Mouse (Mus musculus): Measurements from ENCODE around the gene Ism2. TPM values are rescaled to one million over a fixed set of nuclear protein-coding genes. Genes with fewer than 3 reads are reported as not detected.
"Not testable (repeated sequence)": the region's sequence is repeated elsewhere in the genome, so short reads cannot be mapped to it uniquely, and the experiment has no call there.

Gene Ism2
- polyA plus RNA-seq, 1 experiment: not detected

GRCm38 (mm10) chr12:87331908-87332307 lies 32.4 kb upstream of the Ism2 start:
- no peak overlapping the region for H3K27ac ChIP-seq (ENCODE audit: control insufficient read depth, insufficient read depth, low read depth, low read length, poor library complexity)
- 18% methylated on average over 5 of the region's 5 CpGs for WGBS
- no peak for TF ChIP-seq CTCF (IDR thresholded peaks at IDR 0.05; ENCODE audit: control insufficient read depth, insufficient read depth, low read length)
- no peak for TF ChIP-seq POLR2A (IDR thresholded peaks at IDR 0.05; ENCODE audit: borderline replicate concordance, control insufficient read depth, low read depth, low read length)
- H3K4me1 ChIP-seq (ENCODE audit: control insufficient read depth, insufficient read depth, low read length): peaks cover 3% of the 10 kb centered on the region; the same call in 1 of the 2 replicates
- no peak overlapping the region for H3K4me3 ChIP-seq (replicated peaks; ENCODE audit: control insufficient read depth, low read depth, low read length)

GRCm38 (mm10) chr12:87331053-87331456 lies 31.6 kb upstream of the Ism2 start:
- peak overlapping the region; percentile 23; the same call in 1 of the 2 replicates for H3K27ac ChIP-seq (ENCODE audit: control insufficient read depth, insufficient read depth, low read depth, low read length, poor library complexity)
- WGBS: 58% methylated on average over 6 of the region's 6 CpGs
- no peak overlapping the region for H3K4me3 ChIP-seq (replicated peaks; ENCODE audit: control insufficient read depth, low read depth, low read length)
- H3K4me1 ChIP-seq (ENCODE audit: control insufficient read depth, insufficient read depth, low read length): peaks cover 3% of the 10 kb centered on the region; the same call in 1 of the 2 replicates
- TF ChIP-seq CTCF (IDR thresholded peaks at IDR 0.05; ENCODE audit: control insufficient read depth, insufficient read depth, low read length): no peak
- TF ChIP-seq POLR2A (IDR thresholded peaks at IDR 0.05; ENCODE audit: borderline replicate concordance, control insufficient read depth, low read depth, low read length): no peak

GRCm38 (mm10) chr12:87330213-87330612 lies 30.7 kb upstream of the Ism2 start:
- Histone ChIP-seq H3K4me1 (ENCODE audit: control insufficient read depth, insufficient read depth, low read length) (peaks cover 3% of the 10 kb centered on the region; the same call in 1 of the 2 replicates), H3K4me3 (replicated peaks; ENCODE audit: control insufficient read depth, low read depth, low read length) (no peak overlapping the region), H3K27ac (ENCODE audit: control insufficient read depth, insufficient read depth, low read depth, low read length, poor library complexity) (no peak overlapping the region)
- 11% methylated on average over 2 of the region's 2 CpGs for WGBS
- TF ChIP-seq CTCF (IDR thresholded peaks at IDR 0.05; ENCODE audit: control insufficient read depth, insufficient read depth, low read length): no peak
- no peak for TF ChIP-seq POLR2A (IDR thresholded peaks at IDR 0.05; ENCODE audit: borderline replicate concordance, control insufficient read depth, low read depth, low read length)

- no peak overlapping the region for H3K27ac ChIP-seq (ENCODE audit: control insufficient read depth, insufficient read depth, low read depth, low read length, poor library complexity)
- 28% methylated on average over 4 of the region's 4 CpGs for WGBS
These were observed 28.5 kb upstream of the Ism2 start for GRCm38 (mm10) chr12:87328025-87328424.

GRCm38 (mm10) chr12:87327610-87328009 lies 28.1 kb upstream of the Ism2 start:
- TF ChIP-seq POLR2A (IDR thresholded peaks at IDR 0.05; ENCODE audit: borderline replicate concordance, control insufficient read depth, low read depth, low read length) (no peak), CTCF (IDR thresholded peaks at IDR 0.05; ENCODE audit: control insufficient read depth, insufficient read depth, low read length) (no peak)
- H3K27ac ChIP-seq (ENCODE audit: control insufficient read depth, insufficient read depth, low read depth, low read length, poor library complexity): no peak overlapping the region
- 17% methylated on average over 7 of the region's 7 CpGs for WGBS
- peaks cover 3% of the 10 kb centered on the region; the same call in 1 of the 2 replicates for H3K4me1 ChIP-seq (ENCODE audit: control insufficient read depth, insufficient read depth, low read length)
- H3K4me3 ChIP-seq (replicated peaks; ENCODE audit: control insufficient read depth, low read depth, low read length): no peak overlapping the region

More at GRCm38 (mm10) chr12:87328025-87328424, 28.5 kb upstream of the Ism2 start:
- Histone ChIP-seq H3K4me1 (ENCODE audit: control insufficient read depth, insufficient read depth, low read length) (peaks cover 3% of the 10 kb centered on the region; the same call in 1 of the 2 replicates), H3K4me3 (replicated peaks; ENCODE audit: control insufficient read depth, low read depth, low read length) (no peak overlapping the region)
- TF ChIP-seq POLR2A (IDR thresholded peaks at IDR 0.05; ENCODE audit: borderline replicate concordance, control insufficient read depth, low read depth, low read length) (no peak), CTCF (IDR thresholded peaks at IDR 0.05; ENCODE audit: control insufficient read depth, insufficient read depth, low read length) (no peak)

GRCm38 (mm10) chr12:87325452-87325851 lies 25.9 kb upstream of the Ism2 start:
- no peak overlapping the region for H3K27ac ChIP-seq (ENCODE audit: control insufficient read depth, insufficient read depth, low read depth, low read length, poor library complexity)
- no peaks in the 10 kb centered on the region; the same call in 1 of the 2 replicates for H3K4me1 ChIP-seq (ENCODE audit: control insufficient read depth, insufficient read depth, low read length)
- 45% methylated on average over 3 of the region's 3 CpGs for WGBS
- H3K4me3 ChIP-seq (replicated peaks; ENCODE audit: control insufficient read depth, low read depth, low read length): no peak overlapping the region
- no peak for TF ChIP-seq POLR2A (IDR thresholded peaks at IDR 0.05; ENCODE audit: borderline replicate concordance, control insufficient read depth, low read depth, low read length)
- no peak for TF ChIP-seq CTCF (IDR thresholded peaks at IDR 0.05; ENCODE audit: control insufficient read depth, insufficient read depth, low read length)

GRCm38 (mm10) chr12:87319229-87319628 lies 19.7 kb upstream of the Ism2 start:
- 80% methylated on average over 3 of the region's 3 CpGs for WGBS
- H3K27ac ChIP-seq (ENCODE audit: control insufficient read depth, insufficient read depth, low read depth, low read length, poor library complexity): no peak overlapping the region
- no peak overlapping the region for H3K4me3 ChIP-seq (replicated peaks; ENCODE audit: control insufficient read depth, low read depth, low read length)
- TF ChIP-seq CTCF (IDR thresholded peaks at IDR 0.05; ENCODE audit: control insufficient read depth, insufficient read depth, low read length) (no peak), POLR2A (IDR thresholded peaks at IDR 0.05; ENCODE audit: borderline replicate concordance, control insufficient read depth, low read depth, low read length) (no peak)
- H3K4me1 ChIP-seq (ENCODE audit: control insufficient read depth, insufficient read depth, low read length): no peaks in the 10 kb centered on the region

GRCm38 (mm10) chr12:87317951-87318350 lies 18.4 kb upstream of the Ism2 start:
- H3K4me3 ChIP-seq (replicated peaks; ENCODE audit: control insufficient read depth, low read depth, low read length): no peak overlapping the region
- no peak for TF ChIP-seq POLR2A (IDR thresholded peaks at IDR 0.05; ENCODE audit: borderline replicate concordance, control insufficient read depth, low read depth, low read length)
- H3K27ac ChIP-seq (ENCODE audit: control insufficient read depth, insufficient read depth, low read depth, low read length, poor library complexity): no peak overlapping the region
- 83% methylated on average over 1 of the region's 1 CpGs for WGBS
- no peaks in the 10 kb centered on the region for H3K4me1 ChIP-seq (ENCODE audit: control insufficient read depth, insufficient read depth, low read length)

- H3K4me1 ChIP-seq (ENCODE audit: control insufficient read depth, insufficient read depth, low read length): no peaks in the 10 kb centered on the region
- H3K27ac ChIP-seq (ENCODE audit: control insufficient read depth, insufficient read depth, low read depth, low read length, poor library complexity): no peak overlapping the region
- TF ChIP-seq POLR2A (IDR thresholded peaks at IDR 0.05; ENCODE audit: borderline replicate concordance, control insufficient read depth, low read depth, low read length): no peak
- 67% methylated on average over 2 of the region's 2 CpGs for WGBS
- H3K4me3 ChIP-seq (replicated peaks; ENCODE audit: control insufficient read depth, low read depth, low read length): no peak overlapping the region
These were observed 13.6 kb upstream of the Ism2 start for GRCm38 (mm10) chr12:87313098-87313497.

- H3K27ac ChIP-seq (ENCODE audit: control insufficient read depth, insufficient read depth, low read depth, low read length, poor library complexity); H3K4me3 ChIP-seq (replicated peaks; ENCODE audit: control insufficient read depth, low read depth, low read length); H3K4me1 ChIP-seq (ENCODE audit: control insufficient read depth, insufficient read depth, low read length): not testable (repeated sequence)
- 74% methylated on average over 4 of the region's 4 CpGs for WGBS
These were observed 7.0 kb upstream of the Ism2 start for GRCm38 (mm10) chr12:87306584-87306844.

All from bone marrow, adult 2 months (tissue).